Mouse (Mus musculus) stomach, postnatal 0 days (tissue): ENCODE data around the gene Smarcb1.

Experiments used
- CTCF ChIP-seq: IDR thresholded peaks from 2 replicates; pipeline ENCODE4 v1.5.1; 2016; ENCODE audit warnings: antibody characterized with exemption, low read depth, mild to moderate bottlenecking, moderate library complexity
- EP300 ChIP-seq: optimal IDR thresholded peaks from 2 replicates; pipeline ENCODE3; 2016; ENCODE audit warnings: antibody characterized with exemption

DNA sequence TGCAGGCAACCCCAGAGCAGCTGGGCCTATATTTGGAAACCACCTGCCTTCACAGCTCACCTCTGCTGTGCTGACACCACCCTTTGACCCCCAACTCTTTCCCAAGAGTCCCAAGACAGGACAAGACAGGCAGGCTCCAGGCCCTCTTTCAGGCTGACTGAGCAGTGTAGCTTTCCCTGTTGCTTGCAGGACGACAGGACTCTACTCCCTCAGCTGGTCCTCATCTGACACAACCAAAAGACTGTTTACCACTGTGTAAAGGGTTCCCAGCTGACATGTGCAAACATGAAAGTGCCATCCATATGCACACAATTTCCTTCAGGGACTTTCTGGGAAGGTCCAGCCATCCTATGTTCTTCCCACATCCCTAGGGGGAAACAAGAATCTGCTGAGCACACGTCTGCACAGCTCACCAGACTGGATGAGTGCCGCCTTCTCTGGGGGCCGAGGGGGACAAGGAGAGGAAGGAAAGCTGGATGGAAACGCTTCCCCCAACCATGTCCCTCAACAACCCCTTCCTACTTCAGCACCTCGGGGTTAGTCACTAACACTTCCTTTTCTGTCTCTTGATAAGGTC is 8.3 kb downstream of the Smarcb1 start:
- TF ChIP-seq EP300: no peak
- no peak for TF ChIP-seq CTCF
